Mouse (Mus musculus) forebrain, embryonic 12.5 days (tissue): ENCODE measurements around the gene Chmp4b. TPM values are rescaled to one million over a fixed set of nuclear protein-coding genes. Genes with fewer than 3 reads are reported as not detected.

Experiments used
- ATAC-seq: fragments of 200-750 bp; cut with Nextera tagmentation; 2 replicates; pipeline ENCODE4 v1.8.0; 2017; ENCODE audit warnings: moderate TSS enrichment; ENCODE audit not compliant: low FRiP score
- H3K27ac ChIP-seq: fragments of 300-500 bp; sonication (generic); 2 replicates; pipeline ENCODE4 v1.5.1; 2016; ENCODE audit warnings: mild to moderate bottlenecking
- H3K27me3 ChIP-seq: fragments of 300-500 bp; sonication (generic); 2 replicates; pipeline ENCODE4 v1.6.1; 2016; ENCODE audit warnings: mild to moderate bottlenecking
- H3K36me3 ChIP-seq: fragments of 300-500 bp; sonication (generic); replicated peaks from 2 replicates; pipeline ENCODE4 v1.6.1; 2016; ENCODE audit warnings: mild to moderate bottlenecking
- H3K4me1 ChIP-seq: fragments of 300-500 bp; sonication (generic); 2 replicates; pipeline ENCODE4 v1.6.1; 2016
- H3K4me2 ChIP-seq: fragments of 300-500 bp; sonication (generic); 2 replicates; pipeline ENCODE4 v1.6.1; 2016; ENCODE audit warnings: mild to moderate bottlenecking, moderate library complexity
- H3K4me3 ChIP-seq: fragments of 300-500 bp; sonication (generic); replicated peaks from 2 replicates; pipeline ENCODE4 v1.5.1; 2016; ENCODE audit warnings: mild to moderate bottlenecking
- H3K9ac ChIP-seq: fragments of 300-500 bp; sonication (generic); 2 replicates; pipeline ENCODE4 v1.6.1; 2016; ENCODE audit warnings: mild to moderate bottlenecking
- H3K9me3 ChIP-seq: fragments of 300-500 bp; sonication (generic); 2 replicates; pipeline ENCODE4 v1.6.1; 2016
- WGBS: fragments of 180-500 bp; shearing (Covaris S2); methylation state at CpG from one replicate; pipeline ENCODE4 v1.1.7; 2016; 5-methylcytosine and 5-hydroxymethylcytosine counted together
- polyA plus RNA-seq: library from polyadenylated mRNA; unstranded; fragments of >200 nt; fragmentation: Nextera tagmentation; extraction: Ambion mirVana; gene quantifications from 2 replicates; pipeline ENCODE4 v1.2.1, GENCODE M21; 2016

Chmp4b gene
- polyA plus RNA-seq, 1 experiment from 2014 or later = 21.8 TPM

DNA sequence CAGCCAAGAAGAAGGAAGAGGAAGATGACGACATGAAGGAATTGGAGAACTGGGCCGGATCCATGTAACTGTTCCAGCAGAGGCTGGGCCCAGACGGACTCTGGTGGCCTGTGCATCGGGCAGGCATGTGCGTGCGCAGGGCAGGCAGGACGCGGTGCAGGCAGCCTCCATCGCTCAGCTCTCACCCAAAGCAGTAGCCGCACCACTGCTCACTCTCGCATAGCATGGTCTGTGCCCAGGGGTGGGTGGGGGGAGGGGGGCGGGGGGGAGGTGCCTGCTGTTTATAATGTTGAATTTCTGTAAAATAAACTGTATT, 42.4 kb downstream of the Chmp4b start:
- no peak overlapping the region for H3K9ac ChIP-seq
- H3K4me2 ChIP-seq = no peak overlapping the region
- no peaks in the 10 kb centered on the region for H3K27me3 ChIP-seq
- H3K4me3 ChIP-seq = no peak overlapping the region
- H3K27ac ChIP-seq = no peak overlapping the region
- ATAC-seq = no peak
- WGBS = 95% methylated on average over 12 of the region's 12 CpGs
- no peaks in the 10 kb centered on the region for H3K9me3 ChIP-seq
- peaks cover 67% of the 10 kb centered on the region for H3K36me3 ChIP-seq
- H3K4me1 ChIP-seq = no peaks in the 10 kb centered on the region

DNA sequence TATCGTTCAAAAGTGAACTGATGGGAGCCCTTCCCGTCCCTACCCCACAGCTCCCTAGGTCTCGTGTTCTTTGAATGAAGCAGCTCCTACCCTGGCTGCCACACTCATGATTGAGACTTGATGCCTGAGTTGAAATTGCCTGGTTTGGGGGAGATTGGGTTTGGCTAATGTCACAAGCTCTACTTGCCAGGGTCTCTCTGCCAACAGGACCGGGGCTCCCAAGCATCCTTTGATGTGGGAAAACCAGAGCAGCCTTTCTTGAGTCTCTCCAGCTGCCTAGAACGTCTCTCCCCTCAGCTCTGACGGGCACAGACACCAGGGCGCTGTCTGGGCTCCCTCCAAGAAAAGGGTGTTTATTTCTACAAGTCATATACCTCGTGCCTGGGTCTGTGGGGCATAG, 44.2 kb downstream of the Chmp4b start:
- peaks cover 53% of the 10 kb centered on the region for H3K36me3 ChIP-seq
- no peak overlapping the region for H3K9ac ChIP-seq
- no peak overlapping the region for H3K4me3 ChIP-seq
- no peaks in the 10 kb centered on the region for H3K4me1 ChIP-seq
- 82% methylated on average over 8 of the region's 8 CpGs for WGBS
- H3K27ac ChIP-seq = no peak overlapping the region
- no peak overlapping the region for H3K4me2 ChIP-seq
- no peaks in the 10 kb centered on the region for H3K9me3 ChIP-seq
- ATAC-seq = no peak
- no peaks in the 10 kb centered on the region for H3K27me3 ChIP-seq

DNA sequence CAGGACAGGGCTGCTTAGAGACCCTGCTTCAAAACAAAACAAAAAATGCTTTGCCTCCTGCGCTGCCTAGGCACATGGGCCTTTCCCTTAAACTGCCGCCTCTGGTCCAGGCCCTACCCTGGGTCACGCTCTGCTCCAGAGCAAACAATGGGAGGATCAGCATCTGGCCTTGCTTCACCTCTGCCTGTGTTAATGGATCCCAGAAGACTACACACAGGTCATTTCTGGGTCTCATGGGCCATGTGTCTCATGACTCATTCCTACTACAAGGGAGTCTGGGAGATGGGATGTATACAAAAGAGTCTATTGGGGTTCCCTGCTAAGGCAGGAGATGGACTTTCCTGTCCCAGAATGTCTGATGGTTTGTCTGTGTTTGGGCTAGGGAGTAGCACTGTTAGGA, 45.2 kb downstream of the Chmp4b start:
- H3K27me3 ChIP-seq = no peaks in the 10 kb centered on the region; the same call in 1 of the 2 replicates
- no peak overlapping the region for H3K9ac ChIP-seq
- WGBS = 87% methylated on average over 3 of the region's 3 CpGs
- ATAC-seq = no peak
- H3K36me3 ChIP-seq = peaks cover 49% of the 10 kb centered on the region
- no peak overlapping the region for H3K4me3 ChIP-seq
- no peak overlapping the region for H3K27ac ChIP-seq
- no peak overlapping the region for H3K4me2 ChIP-seq
- no peaks in the 10 kb centered on the region for H3K9me3 ChIP-seq
- no peaks in the 10 kb centered on the region for H3K4me1 ChIP-seq

DNA sequence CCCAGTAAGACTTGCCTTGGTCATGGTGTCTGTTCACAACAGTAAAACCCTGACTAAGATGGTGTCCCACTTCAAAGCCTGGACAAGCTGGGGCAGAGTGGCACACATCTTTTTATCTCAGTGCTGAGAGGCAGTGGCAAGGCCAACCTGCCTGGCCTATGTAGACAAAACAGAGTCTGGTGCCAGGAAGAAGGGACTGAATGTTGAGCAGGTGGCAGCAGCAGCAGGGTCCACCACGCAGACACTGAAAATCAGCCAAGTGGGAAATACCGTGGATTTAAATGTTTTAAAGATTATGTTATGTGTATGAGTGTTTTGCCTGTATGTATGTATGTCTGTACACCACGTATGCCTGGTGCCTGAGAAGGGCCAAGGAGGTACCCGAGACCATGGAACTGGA, 47.9 kb downstream of the Chmp4b start:
- peaks cover 24% of the 10 kb centered on the region for H3K36me3 ChIP-seq
- H3K27ac ChIP-seq = no peak overlapping the region
- H3K4me1 ChIP-seq = peaks cover 7% of the 10 kb centered on the region; the same call in 1 of the 2 replicates
- no peaks in the 10 kb centered on the region; the same call in 1 of the 2 replicates for H3K27me3 ChIP-seq
- H3K9ac ChIP-seq = no peak overlapping the region
- 87% methylated on average over 4 of the region's 4 CpGs for WGBS
- H3K4me2 ChIP-seq = no peak overlapping the region
- H3K9me3 ChIP-seq = no peaks in the 10 kb centered on the region
- no peak for ATAC-seq
- H3K4me3 ChIP-seq = no peak overlapping the region

DNA sequence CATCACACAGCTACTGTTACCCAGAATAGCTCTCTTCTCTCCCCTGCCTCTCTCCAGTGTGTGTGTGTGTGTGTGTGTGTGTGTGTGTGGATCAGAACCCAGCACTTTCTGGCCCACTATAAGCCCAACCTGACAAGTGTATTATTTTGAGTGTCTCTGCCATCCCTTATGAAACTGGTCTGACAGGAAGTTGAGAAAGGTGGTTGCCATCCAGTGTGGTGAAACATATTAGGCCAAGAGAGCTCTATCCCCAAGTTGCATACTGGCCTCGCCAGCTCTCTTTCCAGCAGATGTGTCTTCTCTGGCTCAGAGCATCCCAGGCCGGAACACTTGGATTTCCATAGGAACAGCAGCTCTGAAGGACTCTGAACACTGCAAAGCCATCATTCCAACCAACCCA, 48.7 kb downstream of the Chmp4b start:
- no peaks in the 10 kb centered on the region for H3K9me3 ChIP-seq
- peaks cover 7% of the 10 kb centered on the region; the same call in 1 of the 2 replicates for H3K4me1 ChIP-seq
- no peak overlapping the region for H3K4me3 ChIP-seq
- no peak overlapping the region for H3K27ac ChIP-seq
- 90% methylated on average over 2 of the region's 2 CpGs for WGBS
- no peaks in the 10 kb centered on the region; the same call in 1 of the 2 replicates for H3K27me3 ChIP-seq
- no peak overlapping the region for H3K4me2 ChIP-seq
- peaks cover 17% of the 10 kb centered on the region; the same call in 1 of the 2 replicates for H3K36me3 ChIP-seq
- no peak overlapping the region for H3K9ac ChIP-seq
- no peak for ATAC-seq

DNA sequence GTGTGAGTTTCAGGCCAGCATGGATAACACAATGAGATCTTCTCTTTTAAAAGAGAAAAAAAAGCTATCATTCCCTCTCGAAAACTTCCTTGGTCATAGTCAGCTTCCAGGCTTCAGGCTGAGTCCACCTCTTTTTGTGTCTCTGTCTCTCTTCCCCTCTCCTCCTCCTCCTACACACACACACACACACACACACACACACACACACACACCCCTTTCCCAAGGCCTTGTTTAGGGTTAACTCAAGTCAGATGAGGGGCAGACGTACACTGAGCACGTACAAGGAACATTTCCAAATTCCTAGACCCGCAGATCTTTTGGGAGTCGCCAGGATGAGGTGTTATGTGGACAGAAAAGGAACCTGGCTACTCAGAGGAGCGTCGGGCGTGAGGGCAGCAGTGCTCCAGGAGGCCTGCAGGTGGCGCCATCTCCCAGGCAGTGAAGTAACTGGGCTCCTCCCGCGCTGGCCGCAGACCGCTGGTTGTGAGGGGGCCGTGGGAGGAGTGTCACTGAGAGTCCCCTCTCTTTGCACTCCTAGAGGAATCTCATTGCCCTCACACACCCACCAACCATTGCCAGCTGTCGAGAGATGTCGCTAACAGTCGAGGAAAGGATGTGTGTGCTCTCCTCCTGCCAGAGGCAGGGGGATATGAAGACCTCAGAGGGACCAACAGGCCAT, 51.3 kb downstream of the Chmp4b start:
- peak overlapping the region; percentile 33 for H3K4me2 ChIP-seq
- peak overlapping the region; percentile 25; the same call in 1 of the 2 replicates for H3K9ac ChIP-seq
- H3K4me3 ChIP-seq = no peak overlapping the region
- 6% methylated on average over 17 of the region's 17 CpGs for WGBS
- peak; percentile 67 for ATAC-seq
- no peaks in the 10 kb centered on the region for H3K9me3 ChIP-seq
- peaks cover 3% of the 10 kb centered on the region; the same call in 1 of the 2 replicates for H3K27me3 ChIP-seq
- H3K27ac ChIP-seq = no peak overlapping the region
- 0 out of 2 replicates have a peak, but pooled peaks cover 5% of the 10 kb centered on the region for H3K36me3 ChIP-seq
- H3K4me1 ChIP-seq = peaks cover 7% of the 10 kb centered on the region; the same call in 1 of the 2 replicates

DNA sequence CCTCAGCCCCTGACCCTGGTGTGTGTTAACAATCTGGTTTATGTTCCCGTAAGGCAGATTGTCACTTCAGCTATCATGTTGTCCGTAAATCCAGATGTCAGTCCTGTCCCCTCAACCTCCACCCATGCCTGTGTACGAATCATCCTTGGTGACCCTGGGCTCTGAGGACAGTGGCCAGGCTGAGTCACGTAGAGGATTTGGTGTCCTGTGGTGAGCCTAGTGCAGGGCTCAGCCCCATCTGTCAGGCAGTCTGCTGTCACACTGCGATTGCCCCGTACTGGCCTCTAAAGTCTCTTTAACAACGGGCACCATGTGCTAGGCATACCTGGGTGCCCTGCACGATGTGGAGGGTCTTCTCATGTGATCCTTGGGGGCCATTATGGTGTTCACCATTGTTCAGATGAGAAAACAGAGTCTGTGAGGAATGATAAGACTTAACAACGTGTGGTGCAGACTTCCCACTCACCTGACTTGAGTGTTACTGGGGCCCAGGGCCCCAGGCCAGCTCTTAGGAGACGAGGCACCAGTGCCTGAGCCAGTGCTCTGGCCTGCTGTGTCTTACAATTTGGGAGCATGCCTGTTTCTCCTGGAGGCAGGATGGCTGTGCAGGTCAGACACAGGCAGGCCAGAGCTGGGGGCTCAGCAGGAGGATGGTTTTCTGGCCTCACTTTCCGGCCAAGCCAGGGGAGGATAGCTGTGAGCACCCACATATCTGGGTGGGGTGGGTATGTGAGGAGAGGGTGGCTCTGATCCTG, 55.2 kb downstream of the Chmp4b start:
- Histone ChIP-seq H3K9ac (no peak overlapping the region), H3K27me3 (peaks cover 3% of the 10 kb centered on the region; the same call in 1 of the 2 replicates), H3K4me1 (peaks cover 7% of the 10 kb centered on the region; the same call in 1 of the 2 replicates), H3K36me3 (no peaks in the 10 kb centered on the region), H3K27ac (no peak overlapping the region), H3K4me2 (no peak overlapping the region), H3K4me3 (no peak overlapping the region), H3K9me3 (no peaks in the 10 kb centered on the region)
- 72% methylated on average over 11 of the region's 11 CpGs for WGBS
- no peak for ATAC-seq

- ATAC-seq = no peak
- WGBS = 85% methylated on average over 7 of the region's 7 CpGs
- H3K4me1 ChIP-seq = peaks cover 7% of the 10 kb centered on the region; the same call in 1 of the 2 replicates
- no peak overlapping the region for H3K27ac ChIP-seq
- H3K9ac ChIP-seq = no peak overlapping the region
- H3K36me3 ChIP-seq = no peaks in the 10 kb centered on the region
- H3K4me3 ChIP-seq = no peak overlapping the region
- H3K4me2 ChIP-seq = no peak overlapping the region
- 0 out of 2 replicates have a peak, but pooled peaks cover 3% of the 10 kb centered on the region for H3K27me3 ChIP-seq
- H3K9me3 ChIP-seq = no peaks in the 10 kb centered on the region
Observed at GRCm38 (mm10) chr2:154707284-154707683, 55.8 kb downstream of the Chmp4b start.

DNA sequence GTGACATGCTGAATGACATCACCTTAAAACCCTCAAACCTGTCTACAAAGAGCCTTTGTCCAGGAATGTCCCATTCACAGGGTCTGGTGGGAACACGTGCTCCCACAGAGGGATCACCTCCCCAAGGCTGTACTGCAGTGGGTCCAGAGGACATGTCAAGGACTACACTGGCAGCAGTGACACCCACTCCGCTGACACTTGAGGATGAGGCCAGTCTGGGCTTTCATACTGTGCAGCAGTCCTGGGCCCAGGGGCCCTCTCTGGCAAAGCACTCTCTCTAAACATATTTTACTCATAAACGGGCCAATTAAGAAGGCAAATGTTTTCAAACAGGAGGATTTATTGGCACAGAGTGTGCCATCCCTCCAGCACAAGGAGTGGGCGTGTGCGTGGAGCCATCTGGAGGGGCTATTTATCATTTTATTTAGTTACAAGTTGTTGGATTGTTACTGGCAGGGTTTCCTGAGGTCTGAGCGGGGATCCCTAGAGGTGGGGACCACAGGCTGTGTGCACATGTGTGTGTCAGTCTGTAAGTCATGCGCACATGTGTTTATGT, 56.4 kb downstream of the Chmp4b start:
- Histone ChIP-seq H3K27me3 (0 out of 2 replicates have a peak, but pooled peaks cover 3% of the 10 kb centered on the region), H3K4me3 (no peak overlapping the region), H3K4me2 (no peak overlapping the region), H3K9ac (no peak overlapping the region), H3K27ac (no peak overlapping the region), H3K36me3 (no peaks in the 10 kb centered on the region), H3K4me1 (peaks cover 3% of the 10 kb centered on the region; the same call in 1 of the 2 replicates), H3K9me3 (no peaks in the 10 kb centered on the region)
- no peak for ATAC-seq
- 74% methylated on average over 7 of the region's 7 CpGs for WGBS

DNA sequence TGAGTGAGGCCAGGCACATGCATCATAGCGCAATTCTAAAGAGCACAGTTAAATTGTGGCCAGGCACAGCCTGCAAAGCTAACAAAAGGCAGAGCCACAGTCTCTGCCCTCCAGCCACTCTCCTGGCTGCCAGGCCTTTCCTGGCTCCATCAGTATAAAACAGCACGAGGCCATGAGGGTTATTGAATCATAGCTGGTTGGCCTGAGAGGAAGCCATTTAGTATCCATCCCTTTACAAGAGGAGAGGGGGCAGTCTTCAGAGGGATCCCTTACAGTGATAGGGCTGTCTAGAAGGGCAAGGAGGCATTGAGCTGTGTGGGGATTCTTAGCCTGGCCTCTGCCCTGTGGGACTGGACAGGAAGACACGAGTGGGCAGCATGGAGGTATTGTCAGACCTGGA, 60.2 kb downstream of the Chmp4b start:
- H3K4me3 ChIP-seq = no peak overlapping the region
- no peaks in the 10 kb centered on the region for H3K4me1 ChIP-seq
- H3K4me2 ChIP-seq = no peak overlapping the region
- H3K27me3 ChIP-seq = no peaks in the 10 kb centered on the region
- H3K9me3 ChIP-seq = no peaks in the 10 kb centered on the region
- H3K36me3 ChIP-seq = no peaks in the 10 kb centered on the region
- ATAC-seq = no peak
- no peak overlapping the region for H3K9ac ChIP-seq
- no peak overlapping the region for H3K27ac ChIP-seq
- 44% methylated on average over 3 of the region's 3 CpGs for WGBS

DNA sequence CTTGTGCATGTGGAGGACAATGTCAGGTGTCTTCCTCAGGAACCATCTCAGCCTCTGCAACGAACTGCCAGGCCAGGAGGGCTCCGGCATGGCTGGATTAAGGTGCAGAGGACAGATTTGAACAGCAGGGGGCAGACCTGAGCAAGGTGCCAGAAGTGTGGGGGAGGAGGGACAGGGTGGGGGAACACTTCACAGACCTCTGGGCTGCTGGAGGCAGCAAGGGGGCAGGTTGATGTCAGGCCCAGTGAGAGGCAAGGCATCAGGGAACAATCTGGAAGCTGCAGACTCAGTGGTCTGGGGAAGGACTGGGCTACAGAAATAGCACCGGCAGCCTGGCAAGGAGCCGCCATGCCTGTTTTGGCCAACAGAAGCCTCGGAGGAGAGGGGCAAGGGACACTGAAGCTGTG, 60.8 kb downstream of the Chmp4b start:
- no peak overlapping the region for H3K4me3 ChIP-seq

DNA sequence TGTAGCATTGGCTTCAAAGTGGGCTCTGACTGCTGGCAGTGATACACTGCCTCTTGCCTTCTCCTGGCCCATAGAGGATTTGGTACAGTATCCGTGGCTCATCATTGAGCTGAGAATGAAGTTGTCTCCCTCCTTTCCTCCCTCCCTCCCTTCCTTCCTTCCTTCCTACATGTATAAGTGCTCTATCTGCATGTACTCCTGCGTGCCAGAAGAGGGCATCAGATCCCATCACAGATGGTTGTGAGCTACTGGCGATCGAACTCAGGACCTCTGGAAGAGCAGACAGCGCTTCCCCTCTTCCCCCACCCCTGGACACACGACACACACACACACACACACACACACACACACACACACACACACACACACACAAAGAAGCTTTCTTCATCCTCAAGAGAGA, 61.6 kb downstream of the Chmp4b start:
- H3K4me3 ChIP-seq = no peak overlapping the region
- no peaks in the 10 kb centered on the region for H3K9me3 ChIP-seq
- H3K27ac ChIP-seq = no peak overlapping the region
- H3K4me1 ChIP-seq = no peaks in the 10 kb centered on the region
- H3K36me3 ChIP-seq = no peaks in the 10 kb centered on the region
- no peak overlapping the region for H3K4me2 ChIP-seq
- no peak overlapping the region for H3K9ac ChIP-seq
- no peaks in the 10 kb centered on the region for H3K27me3 ChIP-seq
- WGBS = 51% methylated on average over 6 of the region's 6 CpGs
- ATAC-seq = no peak

More for the DNA sequence above, 60.8 kb downstream of the Chmp4b start:
- Histone ChIP-seq H3K27me3 (no peaks in the 10 kb centered on the region), H3K9me3 (no peaks in the 10 kb centered on the region), H3K4me2 (no peak overlapping the region), H3K4me1 (no peaks in the 10 kb centered on the region), H3K27ac (no peak overlapping the region), H3K36me3 (no peaks in the 10 kb centered on the region), H3K9ac (no peak overlapping the region)
- ATAC-seq = no peak
- WGBS = 47% methylated on average over 5 of the region's 5 CpGs
